Mouse (Mus musculus): Measurements from ENCODE around the gene Slc6a12. TPM values are rescaled to one million over a fixed set of nuclear protein-coding genes. Genes with fewer than 3 reads are reported as not detected.

Slc6a12 gene
- total RNA-seq (2015; ENCODE audit: low replicate concordance) (not detected in 2 replicates), total RNA-seq (2017; ENCODE audit: low replicate concordance) (not detected in 2 replicates)

- no peak for ATAC-seq (replicated peaks; ENCODE audit: low FRiP score, poor library complexity, severe bottlenecking)
Observed at GRCm38 (mm10) chr6:121343026-121343770, at the start of gene Slc6a12. Gene Slc6a12, plus strand, starts transcription at chr6:121343076.

- no peak for ATAC-seq (replicated peaks; ENCODE audit: low FRiP score, poor library complexity, severe bottlenecking)
Observed at GRCm38 (mm10) chr6:121299317-121299716, 43.6 kb upstream of the Slc6a12 start.

DNA sequence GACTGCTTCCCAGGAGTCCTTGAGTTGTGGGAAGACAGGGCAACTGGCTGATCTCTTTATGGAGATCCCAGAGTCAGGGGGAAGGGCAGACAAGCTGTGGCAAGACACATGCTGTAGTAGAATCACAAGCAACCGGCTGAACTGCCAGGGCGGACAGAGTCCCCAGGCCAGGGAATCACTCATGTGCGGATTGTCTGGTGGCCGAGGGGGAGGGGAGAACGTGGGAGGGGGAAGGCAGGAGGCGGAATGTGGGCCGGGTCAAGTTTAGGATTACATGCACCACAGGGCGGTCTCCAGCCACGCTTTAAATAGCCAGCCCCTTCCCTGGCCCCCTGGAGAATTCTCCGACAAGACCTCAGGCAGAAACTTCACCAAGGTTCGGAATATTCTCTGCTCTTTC, 42.9 kb upstream of the Slc6a12 start, which contains the start of gene Slc6a13:
TSS of gene Slc6a13 (plus strand) at position 274 of the 400 bp plus-strand sequence.
- ATAC-seq (replicated peaks; ENCODE audit: low FRiP score, poor library complexity, severe bottlenecking): no peak

DNA sequence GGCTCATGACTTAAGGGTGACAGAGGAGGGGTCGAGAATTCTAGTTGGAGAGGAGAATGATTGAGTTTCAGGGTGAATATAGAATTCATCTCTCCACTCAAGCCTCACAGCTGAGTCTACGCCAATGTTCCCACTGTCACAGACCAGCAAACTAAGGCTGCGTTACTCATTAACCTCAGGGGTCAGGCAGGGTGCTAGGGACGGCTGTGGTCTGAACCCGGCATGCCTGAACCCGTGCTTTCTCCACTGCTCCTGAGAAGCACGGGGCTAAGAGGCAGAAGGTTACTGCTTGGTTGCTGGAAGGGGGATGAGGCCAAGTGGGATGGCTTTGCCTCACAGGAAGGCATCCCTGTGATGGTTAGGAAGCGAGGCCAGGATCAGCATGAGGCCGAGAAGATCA, 42.4 kb upstream of the Slc6a12 start:
- no peak for ATAC-seq (replicated peaks; ENCODE audit: low FRiP score, poor library complexity, severe bottlenecking)

GRCm38 (mm10) chr6:121303466-121304220, 39.2 kb upstream of the Slc6a12 start:
- ATAC-seq (replicated peaks; ENCODE audit: low FRiP score, poor library complexity, severe bottlenecking): no peak

GRCm38 (mm10) chr6:121304630-121305029, 38.2 kb upstream of the Slc6a12 start:
- ATAC-seq (replicated peaks; ENCODE audit: low FRiP score, poor library complexity, severe bottlenecking): no peak

GRCm38 (mm10) chr6:121305571-121305970, 37.3 kb upstream of the Slc6a12 start:
- no peak for ATAC-seq (replicated peaks; ENCODE audit: low FRiP score, poor library complexity, severe bottlenecking)

DNA sequence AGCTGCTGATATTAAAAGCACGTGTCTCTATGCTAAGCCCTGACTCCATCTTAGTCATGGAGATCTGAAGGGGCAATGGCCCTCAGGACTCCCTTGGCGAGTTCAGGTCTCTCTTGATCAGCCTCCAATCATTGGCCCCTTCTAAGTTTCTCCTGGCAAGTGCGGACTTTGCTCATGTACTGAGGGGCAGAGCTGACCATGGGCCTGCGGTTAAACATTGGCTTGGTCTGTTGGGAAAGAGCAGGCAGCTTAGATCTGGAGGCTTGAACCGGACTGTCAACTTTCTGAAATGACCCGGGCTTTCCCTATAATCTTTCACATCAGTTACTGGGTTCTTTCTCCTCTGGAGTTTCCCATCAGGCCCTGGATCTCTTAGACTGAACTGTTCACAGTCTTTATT, 31.9 kb upstream of the Slc6a12 start:
- ATAC-seq (replicated peaks; ENCODE audit: low FRiP score, poor library complexity, severe bottlenecking): no peak

GRCm38 (mm10) chr6:121319099-121319498, 23.8 kb upstream of the Slc6a12 start:
- no peak for ATAC-seq (replicated peaks; ENCODE audit: low FRiP score, poor library complexity, severe bottlenecking)

DNA sequence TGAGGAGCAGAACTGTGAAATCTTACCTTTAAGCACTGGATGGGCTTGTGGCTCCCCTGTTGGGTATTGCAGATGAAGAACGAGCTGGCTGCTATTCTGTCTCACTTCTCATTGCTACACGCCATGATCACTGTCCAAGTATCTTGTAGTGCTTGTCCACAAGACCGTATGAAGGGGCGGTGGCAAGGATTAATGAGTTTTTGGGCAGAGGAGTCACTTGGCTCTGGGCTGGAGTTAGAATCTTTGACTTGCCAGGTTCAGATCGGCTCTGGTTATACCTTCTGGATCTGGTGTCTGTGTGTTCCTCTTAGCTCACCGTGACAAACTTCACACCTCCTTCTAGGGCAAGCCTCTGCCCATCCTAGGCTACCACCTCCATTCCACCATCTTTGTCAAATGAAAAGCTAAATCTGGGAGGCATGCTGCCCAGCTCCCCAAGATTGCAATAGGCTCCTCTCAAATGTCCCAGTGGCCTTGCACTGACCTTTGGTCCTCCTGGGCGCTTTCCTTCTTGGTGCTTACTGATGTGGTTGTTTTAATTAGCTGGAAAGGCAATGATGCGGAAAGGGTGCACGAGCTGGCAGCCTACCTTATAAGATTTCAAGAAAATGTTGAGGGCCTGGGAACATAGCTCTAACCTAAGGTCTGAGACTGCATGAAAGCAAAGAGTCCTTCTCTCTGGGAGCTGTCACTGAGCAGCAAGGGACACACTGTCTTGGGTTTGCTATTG, 20.3 kb upstream of the Slc6a12 start:
- ATAC-seq (replicated peaks; ENCODE audit: low FRiP score, poor library complexity, severe bottlenecking): no peak

- ATAC-seq (replicated peaks; ENCODE audit: low FRiP score, poor library complexity, severe bottlenecking): no peak
Observed at GRCm38 (mm10) chr6:121325298-121325697, 17.6 kb upstream of the Slc6a12 start.

- ATAC-seq (replicated peaks; ENCODE audit: low FRiP score, poor library complexity, severe bottlenecking): no peak
Observed at GRCm38 (mm10) chr6:121325740-121326139, 17.1 kb upstream of the Slc6a12 start.

DNA sequence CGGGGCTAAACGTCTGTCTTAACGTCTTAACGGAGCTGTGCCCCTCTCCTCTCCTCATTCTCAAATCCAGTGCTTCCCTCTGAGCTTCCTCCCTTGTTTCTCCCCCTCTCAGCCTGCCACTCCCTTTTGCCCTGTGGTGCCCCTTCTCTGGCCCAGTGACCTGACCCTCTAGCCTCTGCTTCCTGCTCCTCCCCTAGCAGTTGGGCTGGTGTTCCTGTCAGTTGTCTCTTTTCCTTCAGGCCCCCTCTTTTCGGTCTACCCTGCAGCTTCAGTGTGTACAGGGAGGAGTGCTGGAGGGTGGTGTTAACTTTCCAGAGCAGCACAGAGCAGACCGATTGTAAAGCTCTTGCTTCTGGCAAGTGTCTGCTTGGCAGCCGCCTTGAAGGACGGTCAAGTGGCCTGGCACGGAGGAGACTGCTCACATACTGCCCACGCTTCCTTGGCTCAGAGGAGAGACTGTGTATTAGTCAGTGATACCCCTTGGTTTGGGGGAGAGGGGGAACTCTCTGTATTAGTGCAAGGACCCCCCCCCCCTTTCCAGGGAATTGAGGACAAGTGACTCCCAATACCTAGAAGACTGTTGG, 16.3 kb upstream of the Slc6a12 start:
- no peak for ATAC-seq (replicated peaks; ENCODE audit: low FRiP score, poor library complexity, severe bottlenecking)

DNA sequence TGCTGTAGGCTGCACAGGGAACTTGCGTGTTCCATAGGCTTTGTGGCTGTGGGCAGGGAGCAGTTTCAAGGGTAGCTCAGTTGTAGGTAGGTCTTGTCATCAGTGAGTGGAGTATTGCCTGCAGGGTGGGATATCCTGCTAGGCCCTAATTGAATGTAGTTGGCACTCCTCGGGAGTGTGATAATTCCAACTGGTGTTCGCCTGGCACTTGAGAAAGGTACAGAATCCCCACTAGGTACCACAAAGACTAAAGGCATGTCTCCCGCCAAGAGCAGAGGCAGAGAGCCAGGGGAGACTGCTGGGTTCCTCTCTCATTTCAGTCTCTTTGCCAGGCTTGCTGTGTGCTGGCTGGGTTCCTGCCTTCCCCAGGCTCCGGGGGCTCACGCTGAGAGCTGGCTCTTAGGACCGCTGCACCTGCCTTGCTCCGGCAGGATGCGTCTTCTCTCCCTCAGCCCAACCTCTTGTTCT, 14.4 kb upstream of the Slc6a12 start:
- ATAC-seq (replicated peaks; ENCODE audit: low FRiP score, poor library complexity, severe bottlenecking): no peak

- ATAC-seq (replicated peaks; ENCODE audit: low FRiP score, poor library complexity, severe bottlenecking): no peak
Observed at GRCm38 (mm10) chr6:121329848-121330508, 12.9 kb upstream of the Slc6a12 start.

GRCm38 (mm10) chr6:121335841-121336240, 7.0 kb upstream of the Slc6a12 start:
- no peak for ATAC-seq (replicated peaks; ENCODE audit: low FRiP score, poor library complexity, severe bottlenecking)

DNA sequence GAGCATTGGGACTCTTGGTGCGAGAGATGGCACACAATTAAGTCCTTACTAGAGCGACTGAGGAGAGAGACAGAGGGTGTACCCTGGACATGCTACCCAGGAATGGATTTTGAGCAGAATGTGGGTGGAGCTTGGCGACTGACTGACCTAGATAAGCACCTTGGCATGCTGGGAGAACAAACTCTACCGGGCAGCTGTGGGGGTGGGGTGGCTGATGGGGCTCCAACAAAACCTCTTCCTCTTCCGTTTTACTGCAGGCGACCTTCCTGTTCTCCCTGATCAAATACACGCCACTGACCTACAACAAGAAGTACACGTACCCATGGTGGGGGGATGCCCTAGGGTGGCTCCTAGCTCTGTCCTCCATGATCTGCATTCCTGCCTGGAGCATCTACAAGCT, 6.3 kb upstream of the Slc6a12 start:
- ATAC-seq (replicated peaks; ENCODE audit: low FRiP score, poor library complexity, severe bottlenecking): peak; percentile 86

DNA sequence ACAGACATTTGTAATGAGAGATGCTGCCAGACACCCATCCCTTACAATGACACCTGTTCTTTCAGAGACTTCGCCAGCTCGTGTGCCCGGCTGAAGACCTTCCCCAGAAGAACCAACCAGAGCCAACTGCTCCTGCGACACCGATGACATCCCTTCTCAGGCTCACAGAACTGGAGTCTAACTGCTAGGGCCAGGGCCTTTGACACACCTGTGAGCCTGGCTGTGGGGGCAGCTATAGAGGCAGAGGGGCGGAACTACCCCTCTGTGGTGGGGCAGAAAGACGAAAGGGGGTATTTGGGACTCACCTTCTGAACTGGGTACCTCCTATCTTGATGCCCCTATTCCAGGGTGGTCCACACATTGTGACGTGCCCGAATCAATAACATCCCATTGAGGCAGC, 5.6 kb upstream of the Slc6a12 start:
- no peak for ATAC-seq (replicated peaks; ENCODE audit: low FRiP score, poor library complexity, severe bottlenecking)

- peak; percentile 74 for ATAC-seq (replicated peaks; ENCODE audit: low FRiP score, poor library complexity, severe bottlenecking)
Observed at GRCm38 (mm10) chr6:121337770-121338518, 4.9 kb upstream of the Slc6a12 start.

All from erythroid progenitor cell, adult 5-6 weeks (primary cell).